Mouse (Mus musculus): ENCODE results near the gene Zfp78. TPM values are rescaled to one million over a fixed set of nuclear protein-coding genes. Genes with fewer than 3 reads are reported as not detected.

The Zfp78 gene
- total RNA-seq (2023) = 1 to 10 TPM in 1 of 2 experiments, under 1 TPM in 1; 0.70 to 1.2 TPM

DNA sequence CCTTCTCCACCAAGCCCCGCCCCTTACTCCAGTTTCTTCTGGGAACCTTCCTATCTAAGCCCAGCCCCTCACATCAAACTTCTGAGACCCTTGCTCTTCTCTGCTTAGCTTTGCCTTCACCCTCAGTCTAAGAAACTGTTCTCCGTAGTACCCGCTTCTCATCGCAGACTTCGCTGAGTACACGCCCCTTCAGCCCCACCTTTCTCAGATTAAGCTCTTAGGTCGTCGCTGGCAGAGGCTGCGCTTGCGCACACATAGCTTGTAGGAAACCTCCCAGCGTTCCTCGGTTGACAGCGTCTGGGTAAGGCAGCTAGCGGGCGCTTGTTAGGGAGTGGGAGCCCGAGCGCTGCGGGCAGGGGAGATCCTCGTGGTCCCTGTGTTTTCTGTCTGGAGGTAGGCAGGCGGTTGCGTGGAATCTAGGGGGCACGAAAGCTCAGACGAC is at the start of gene Zfp78:
Zfp78 (plus strand) TSS at position 234 of the 442 bp plus-strand sequence.

DNA sequence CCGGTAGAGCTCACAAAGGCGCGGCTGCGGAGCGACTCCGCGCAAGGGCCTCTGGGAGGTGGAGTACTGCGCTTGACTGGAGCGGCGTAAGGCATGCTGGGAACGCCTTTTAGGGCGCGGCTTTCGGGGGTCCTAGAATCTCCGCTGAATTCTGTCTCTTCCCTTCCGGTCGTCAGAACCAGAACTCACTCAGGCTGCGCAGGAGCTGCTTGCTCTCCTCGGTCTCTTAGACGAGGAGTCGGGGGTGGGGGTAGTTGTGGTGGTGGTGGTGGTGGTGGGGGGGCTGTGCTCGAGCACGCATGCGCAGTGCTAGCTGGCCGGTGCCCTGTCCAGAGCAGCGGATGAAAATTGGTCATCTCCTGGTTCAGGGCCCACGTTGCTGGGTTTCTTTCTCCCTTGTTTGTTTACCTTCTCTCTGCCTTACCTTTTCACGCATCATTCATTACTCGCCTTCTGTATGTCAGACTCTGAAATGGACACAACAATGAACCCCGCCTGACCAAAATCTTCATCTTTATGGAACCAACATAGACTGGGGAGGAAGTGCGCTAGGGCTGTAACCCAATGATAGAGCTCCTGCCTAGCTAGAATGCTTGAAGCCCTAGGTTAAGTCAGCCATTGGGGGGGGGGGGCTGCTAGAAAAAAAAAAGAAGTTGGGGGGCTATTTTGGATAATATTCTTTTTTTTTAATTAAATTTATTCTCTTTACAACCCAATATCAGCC is 31.7 kb upstream of the Zfp78 start, which contains the start of gene Zfp583:
Zfp583 (minus strand) TSS at position 53 of the 724 bp plus-strand sequence.

GRCm38 (mm10) chr7:6343501-6344071 is 19.5 kb upstream of the Zfp78 start, which contains the start of gene Gm3854:
Gene Gm3854 (plus strand): TSS chr7:6343759.

DNA sequence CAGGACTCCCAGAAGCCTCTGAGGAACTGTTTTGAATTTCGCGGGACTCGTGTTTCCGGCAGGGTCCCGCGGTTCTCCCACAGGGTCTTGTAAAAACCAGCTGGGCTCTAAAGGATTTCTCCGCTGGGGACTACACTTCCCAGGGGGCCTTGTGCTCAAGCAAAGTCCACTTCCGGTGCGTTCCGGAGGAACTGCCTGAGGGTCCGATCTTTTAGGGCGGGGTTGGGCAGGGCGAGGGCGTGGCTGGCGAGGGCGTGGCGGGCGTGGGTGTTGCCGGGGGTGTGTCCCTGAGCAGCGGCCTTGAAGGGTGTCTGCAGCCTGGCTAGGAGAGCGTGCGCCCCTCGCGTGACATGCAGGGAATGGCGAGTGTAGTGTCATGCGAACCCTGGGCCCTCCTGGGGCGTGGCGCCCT is 20.0 kb downstream of the Zfp78 start, which contains the start of gene Zfp28:
Zfp28 (plus strand) TSS at position 252 of the 412 bp plus-strand sequence.

GRCm38 (mm10) chr7:6397996-6398975 is 35.2 kb downstream of the Zfp78 start, which contains the start of gene Smim17:
Gene Smim17 (plus strand): TSS chr7:6398715.

DNA sequence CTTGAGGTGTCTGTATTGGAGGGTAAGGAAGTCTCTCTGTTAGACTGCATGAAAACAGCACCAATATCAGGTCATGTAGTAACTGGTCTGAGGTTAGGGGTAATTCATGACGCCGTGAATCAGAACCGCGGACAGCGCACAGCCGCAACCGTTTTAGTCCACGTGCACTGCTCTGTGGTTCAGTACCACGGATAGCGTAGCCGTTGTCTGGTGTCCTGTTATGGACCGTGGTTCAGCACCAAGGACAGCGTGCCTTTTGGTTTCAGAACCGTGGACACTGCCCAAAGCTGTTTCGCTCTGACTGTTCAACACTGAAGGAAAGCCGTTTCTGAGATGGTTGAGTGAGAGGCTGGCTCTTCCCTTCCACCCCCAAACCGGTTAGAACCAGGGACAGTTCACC is 47.0 kb downstream of the Zfp78 start, which contains the start of gene Gm20715:
Gm20715 (plus strand) TSS at position 235 of the 400 bp plus-strand sequence.

Other genes with a start within 250 kb of the Zfp78 start
- 10 to 100 TPM; 24.3 to 25.0 TPM for gene Zfp787, start 207.3 kb upstream of the Zfp78 start, total RNA-seq (2023)
- 1 to 10 TPM; 5.3 to 8.3 TPM for gene Zfp444, start 191.1 kb upstream of the Zfp78 start, total RNA-seq (2023)
- gene Galp, start 166.2 kb upstream of the Zfp78 start, total RNA-seq (2023) = not detected
- gene Zscan5b, start 141.0 kb upstream of the Zfp78 start, total RNA-seq (2023) = not detected
- not detected for gene Epp13, start 110.6 kb upstream of the Zfp78 start, total RNA-seq (2023)
- gene Zfp667, start 76.7 kb upstream of the Zfp78 start, total RNA-seq (2023) = under 1 TPM; 0.40 to 0.66 TPM
- gene Zfp583, start 32.0 kb upstream of the Zfp78 start, total RNA-seq (2023) = under 1 TPM; 0.50 to 0.55 TPM
- not detected for gene Gm3854, start 19.5 kb upstream of the Zfp78 start, total RNA-seq (2023)
- 1 to 10 TPM; 1.6 to 2.5 TPM for gene Zfp28, start 20.0 kb downstream of the Zfp78 start, total RNA-seq (2023)
- not detected for gene Smim17, start 35.4 kb downstream of the Zfp78 start, total RNA-seq (2023)
- gene Gm20715, start 47.0 kb downstream of the Zfp78 start, total RNA-seq (2023) = under 1 TPM in 1 of 2 experiments, not detected in 1; 0.07 TPM
- gene Olfr1344, start 75.4 kb downstream of the Zfp78 start, total RNA-seq (2023) = not detected
- gene Olfr1336, start 92.9 kb downstream of the Zfp78 start, total RNA-seq (2023) = not detected
- not detected for gene Olfr1346, start 103.8 kb downstream of the Zfp78 start, total RNA-seq (2023)
- not detected for gene Olfr5, start 123.7 kb downstream of the Zfp78 start, total RNA-seq (2023)
- not detected for gene Olfr1347, start 136.5 kb downstream of the Zfp78 start, total RNA-seq (2023)
- gene Olfr1348, start 145.5 kb downstream of the Zfp78 start, total RNA-seq (2023) = not detected
- gene Olfr1349, start 159.7 kb downstream of the Zfp78 start, total RNA-seq (2023) = not detected
- not detected for gene Olfr1350, start 201.6 kb downstream of the Zfp78 start, total RNA-seq (2023)

Data from neutrophil, adult 83 days (primary cell).